Mouse (Mus musculus) skeletal muscle tissue, adult 2 months (tissue): ENCODE results near the gene Gm45062.
"Not testable (repeated sequence)": the region's sequence is repeated elsewhere in the genome, so short reads cannot be mapped to it uniquely, and the experiment has no call there.

Source experiments
- DNase-seq: peaks from one replicate; pipeline ENCODE4 v3.0.0-alpha.2; 2012; ENCODE audit warnings: low read depth, low spot score

Gene Gm45062

DNA sequence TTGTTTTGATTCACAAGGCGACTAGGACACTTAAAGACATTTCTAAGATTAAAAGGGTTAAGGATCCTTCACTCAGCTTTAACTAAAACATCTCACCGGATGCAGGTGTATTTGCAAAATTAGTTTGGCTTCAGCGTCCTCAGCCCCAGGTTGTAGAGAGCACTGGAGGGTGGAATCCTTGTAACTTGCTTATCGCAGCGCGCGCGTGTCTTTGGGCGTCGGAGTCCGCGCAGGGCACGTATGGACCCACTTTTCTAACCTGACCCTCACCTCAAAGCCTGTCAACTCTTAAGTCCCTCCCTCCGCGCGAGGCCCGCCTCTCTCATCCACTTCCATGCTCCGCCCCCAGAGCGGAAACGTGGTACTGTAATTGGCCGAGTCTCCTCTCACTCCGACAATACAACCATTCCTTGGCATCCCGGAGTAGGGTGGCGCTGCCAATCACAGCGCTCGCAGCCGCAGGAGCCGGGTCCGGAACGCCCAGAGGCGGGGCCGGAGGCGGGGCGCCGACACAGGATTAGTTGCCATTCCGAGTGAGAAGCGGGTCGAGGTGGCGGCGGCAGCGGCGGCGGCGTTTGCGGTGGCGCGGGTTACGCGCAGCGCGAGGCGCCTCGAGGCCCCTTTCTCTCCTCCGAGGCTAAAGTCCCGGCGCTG lies 249.8 kb downstream of the Gm45062 start:
- DNase-seq, result peak; percentile 97

DNA sequence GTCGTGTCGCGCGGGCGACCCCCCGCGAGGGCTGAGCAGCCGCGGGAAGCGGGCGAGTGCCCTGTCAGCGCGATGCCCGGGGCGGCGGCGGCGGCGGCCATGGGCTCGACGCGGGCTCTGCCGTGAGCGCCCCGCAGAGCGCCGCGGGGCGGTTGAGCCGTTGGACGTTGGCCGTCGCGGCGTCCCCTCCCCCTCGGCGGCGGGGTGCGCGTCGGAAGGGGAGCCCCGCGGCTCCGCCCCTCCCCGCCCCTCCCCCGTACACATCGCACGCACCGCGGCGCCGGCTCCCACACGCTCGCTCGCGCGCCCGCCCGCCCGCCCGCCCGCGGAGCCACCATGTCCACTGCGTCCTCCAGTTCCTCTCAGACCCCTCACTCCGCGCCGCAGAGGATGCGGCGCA lies 250.3 kb downstream of the Gm45062 start, which contains the start of gene Glcci1:
TSS of gene Glcci1 (plus strand) at position 50 of the 400 bp plus-strand sequence.
- peak; percentile 46 for DNase-seq

DNA sequence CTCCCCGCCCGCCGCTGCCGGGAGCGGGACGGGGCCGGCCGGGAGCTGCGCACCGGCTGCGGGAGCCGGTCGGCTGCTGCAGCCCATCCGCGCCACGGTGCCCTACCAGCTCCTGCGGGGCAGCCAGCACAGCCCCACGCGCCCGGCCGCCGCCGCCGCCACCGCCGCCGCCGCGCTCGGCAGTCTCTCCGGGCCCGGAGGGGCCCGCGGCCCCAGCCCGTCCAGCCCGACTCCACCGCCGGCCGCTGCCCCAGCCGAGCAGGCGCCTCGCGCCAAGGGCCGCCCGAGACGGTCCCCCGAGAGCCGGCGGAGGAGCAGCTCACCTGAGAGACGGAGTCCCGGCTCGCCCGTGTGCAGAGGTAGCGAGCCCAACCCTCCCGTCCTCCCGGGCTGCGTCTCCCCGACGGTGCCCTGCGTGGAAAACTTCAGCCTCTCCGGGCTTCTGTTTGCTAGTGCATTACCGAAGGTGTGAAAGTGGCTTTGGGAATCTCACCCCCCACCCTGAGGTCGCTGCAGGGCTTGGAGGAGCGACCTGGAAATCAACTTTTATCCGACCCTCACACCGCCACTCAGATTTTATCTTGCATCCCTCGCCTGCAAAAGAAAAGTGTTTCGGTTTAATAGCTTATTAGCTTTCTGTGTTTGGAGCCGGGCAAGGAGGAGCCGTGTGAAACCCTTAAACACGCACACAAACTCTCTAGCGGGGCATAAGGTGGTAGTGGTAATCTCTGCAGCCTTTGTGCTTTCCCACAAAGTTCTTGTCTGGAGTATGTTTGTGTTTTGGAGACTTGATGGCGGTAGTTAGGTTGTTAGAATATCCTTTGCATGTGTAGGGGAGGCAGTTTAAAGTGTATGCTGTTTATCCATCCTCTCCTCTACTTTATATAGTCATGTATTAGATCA lies 251.0 kb downstream of the Gm45062 start:
- DNase-seq, result no peak

DNA sequence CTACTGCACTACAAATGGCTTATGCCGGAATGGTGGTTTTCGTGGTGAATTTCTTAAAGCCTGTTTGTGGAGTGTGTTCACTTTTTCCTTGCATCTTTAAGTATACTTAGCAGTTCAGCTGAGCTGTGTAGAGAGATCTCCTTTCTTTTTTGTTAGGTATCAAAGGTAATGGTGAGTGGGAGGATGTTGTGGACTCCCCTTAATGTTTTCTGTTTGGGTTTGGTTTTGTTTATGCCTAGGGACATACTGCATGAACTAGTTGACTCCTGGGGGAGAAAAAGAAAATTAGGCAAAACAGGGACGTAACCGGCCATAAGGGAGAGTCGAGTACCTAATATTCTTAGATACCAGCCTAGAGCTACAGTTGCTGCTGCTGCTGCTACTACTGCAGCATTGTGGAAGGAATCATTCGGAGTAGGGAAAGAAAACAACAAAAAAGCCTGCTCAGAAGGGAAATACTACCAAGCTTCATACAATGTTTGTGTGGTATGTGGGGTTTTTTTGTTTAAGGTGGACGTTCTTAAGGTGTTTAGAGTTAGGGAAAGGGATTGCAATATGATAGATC lies 251.7 kb downstream of the Gm45062 start:
- DNase-seq, result no peak

DNA sequence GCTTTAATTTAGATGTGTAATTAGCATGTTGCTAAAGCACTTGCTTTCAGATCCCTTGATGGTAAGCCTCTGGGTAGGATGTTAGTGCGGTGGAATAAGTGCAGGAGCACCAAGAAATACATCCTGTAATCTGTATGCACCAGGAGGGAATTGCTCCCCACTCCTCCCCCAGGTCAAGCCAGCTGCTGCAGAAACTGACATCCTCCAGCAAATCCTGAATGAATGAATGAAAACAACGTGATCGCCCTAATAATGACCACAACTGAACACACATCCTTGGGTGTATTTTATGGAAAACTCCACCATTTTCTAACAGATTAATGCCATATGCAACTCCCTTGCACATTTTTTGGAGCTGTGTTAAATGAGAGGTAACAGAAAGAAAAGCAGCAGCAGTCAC lies 252.2 kb downstream of the Gm45062 start:
- no peak for DNase-seq

DNA sequence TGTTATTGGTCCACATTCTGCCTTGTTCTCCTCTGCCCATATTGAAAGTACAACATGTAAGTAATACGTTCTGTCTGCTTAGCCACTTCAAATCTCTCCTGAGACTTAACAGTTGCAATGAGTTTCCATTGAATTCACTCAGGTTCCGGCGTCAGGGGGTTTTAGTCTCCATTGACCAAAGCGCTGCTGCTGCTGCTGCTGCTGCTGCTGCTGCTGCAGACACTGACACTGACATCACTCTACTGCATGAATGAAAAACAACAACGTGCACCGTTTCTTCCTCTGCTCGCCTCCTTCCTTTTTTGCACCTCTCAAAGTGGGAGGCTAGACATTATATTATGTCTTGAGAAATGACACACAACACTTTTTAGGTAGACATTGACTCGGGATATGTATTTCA lies 253.2 kb downstream of the Gm45062 start:
- no peak for DNase-seq

DNA sequence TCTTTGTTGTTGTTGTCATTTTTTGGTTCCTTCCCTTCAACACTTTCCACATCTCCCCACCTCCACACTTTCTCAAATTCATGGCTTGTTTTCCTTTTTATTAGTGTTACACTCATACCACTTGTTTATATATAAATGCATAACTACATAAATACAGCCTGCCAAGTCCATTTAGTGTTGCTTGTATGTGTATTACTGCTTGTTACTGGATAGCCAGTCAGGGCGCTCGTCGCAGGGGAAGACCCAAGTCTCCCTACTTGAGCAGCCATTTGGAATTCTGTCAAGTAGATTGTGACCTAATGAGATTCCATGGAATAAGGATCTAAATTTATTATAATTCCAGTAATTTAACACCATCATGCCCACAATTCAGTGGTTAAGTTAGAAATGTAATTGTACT lies 260.4 kb downstream of the Gm45062 start:
- no peak for DNase-seq

DNA sequence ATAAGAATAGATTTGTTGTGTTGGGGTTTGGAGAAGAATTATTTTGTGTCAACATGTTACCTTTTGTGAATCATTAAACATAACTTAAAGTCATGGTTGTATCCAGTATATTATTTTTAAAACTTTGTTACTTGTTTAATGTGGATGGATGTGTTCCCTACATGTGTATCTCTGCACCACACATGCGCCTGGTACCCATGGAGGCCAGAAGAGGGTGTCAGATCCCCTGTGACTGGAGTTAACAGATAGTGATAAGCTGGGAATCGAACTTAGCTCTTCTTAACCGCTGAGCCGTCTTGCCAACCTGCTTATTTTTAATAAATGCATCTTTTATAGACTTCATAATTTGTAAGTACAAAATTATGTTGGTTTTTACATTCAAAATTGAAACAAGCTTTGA lies 262.0 kb downstream of the Gm45062 start:
- no peak for DNase-seq

DNA sequence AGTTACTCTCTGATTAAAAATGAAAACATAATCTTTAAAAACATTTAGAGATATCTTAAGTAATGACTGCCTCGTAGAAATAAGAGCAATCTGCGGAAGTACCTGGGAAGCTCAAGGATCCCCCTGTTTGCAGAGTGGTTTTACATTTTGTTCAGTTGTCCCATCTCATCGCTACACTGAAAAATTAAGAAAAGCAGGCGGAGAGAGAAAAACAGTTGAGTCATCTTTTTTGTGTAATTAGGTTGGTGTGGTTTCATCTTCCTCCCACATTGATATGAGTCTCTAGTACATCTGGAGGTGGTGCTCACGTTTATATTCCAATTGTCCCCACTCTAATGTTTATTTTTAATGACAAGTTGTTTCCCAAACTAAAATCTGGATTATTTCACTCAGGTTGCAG lies 265.5 kb downstream of the Gm45062 start:
- DNase-seq, result no peak

DNA sequence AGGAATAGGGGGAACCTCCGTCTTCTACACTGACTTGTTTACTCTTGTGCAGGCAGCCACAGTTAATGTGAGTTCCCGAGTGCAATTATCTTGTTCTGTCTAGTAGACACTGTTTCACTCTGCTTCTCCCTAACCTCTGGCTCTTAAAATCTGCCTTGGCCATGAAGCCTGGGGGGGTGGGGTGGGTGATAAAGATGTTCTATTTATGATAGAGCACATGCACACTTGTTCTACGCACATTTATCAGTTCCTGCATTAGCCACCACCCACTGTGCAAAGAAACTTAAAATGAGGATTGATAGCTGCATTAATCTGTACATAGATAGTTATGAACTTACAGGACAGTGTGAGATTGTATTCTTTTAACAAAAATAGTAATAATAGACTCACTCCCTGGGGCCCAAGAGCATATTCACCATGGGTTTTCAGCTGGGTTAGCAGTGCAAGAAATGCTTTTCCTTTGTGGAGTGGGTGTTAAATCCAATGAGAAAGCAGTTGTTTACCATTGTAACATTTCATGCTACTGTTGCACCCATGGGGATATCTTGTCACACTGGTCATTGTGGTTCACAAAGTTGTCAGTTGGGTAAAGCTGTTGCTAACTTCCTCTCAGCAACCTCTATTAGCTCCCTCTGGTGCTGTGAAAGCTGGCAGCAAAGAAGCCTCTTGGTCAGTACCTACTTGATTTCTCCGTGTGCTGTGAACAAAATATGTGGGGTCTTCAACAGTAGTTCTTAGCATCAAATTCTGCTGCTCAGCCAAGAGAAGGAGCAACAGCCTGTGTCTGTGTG lies 272.0 kb downstream of the Gm45062 start:
- DNase-seq, result no peak

DNA sequence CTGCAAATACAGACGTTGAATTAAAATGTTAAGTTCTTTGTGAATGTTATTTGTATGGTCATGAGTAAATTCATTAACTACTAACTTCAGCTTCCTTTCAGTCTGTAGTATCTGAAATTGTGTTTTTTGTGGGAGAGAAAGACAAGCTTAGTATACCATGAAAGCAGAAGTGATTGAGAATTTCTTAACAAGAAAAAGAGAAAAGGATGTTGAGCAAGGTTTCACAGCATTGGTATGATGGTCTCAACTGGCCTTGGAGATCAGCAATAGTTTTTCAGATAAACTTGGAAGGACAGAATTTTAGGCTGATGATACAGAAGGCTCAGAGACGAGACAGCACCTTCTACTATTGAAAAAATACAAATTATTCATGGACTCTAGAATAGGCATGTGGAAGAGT lies 277.7 kb downstream of the Gm45062 start:
- DNase-seq, result no peak

DNA sequence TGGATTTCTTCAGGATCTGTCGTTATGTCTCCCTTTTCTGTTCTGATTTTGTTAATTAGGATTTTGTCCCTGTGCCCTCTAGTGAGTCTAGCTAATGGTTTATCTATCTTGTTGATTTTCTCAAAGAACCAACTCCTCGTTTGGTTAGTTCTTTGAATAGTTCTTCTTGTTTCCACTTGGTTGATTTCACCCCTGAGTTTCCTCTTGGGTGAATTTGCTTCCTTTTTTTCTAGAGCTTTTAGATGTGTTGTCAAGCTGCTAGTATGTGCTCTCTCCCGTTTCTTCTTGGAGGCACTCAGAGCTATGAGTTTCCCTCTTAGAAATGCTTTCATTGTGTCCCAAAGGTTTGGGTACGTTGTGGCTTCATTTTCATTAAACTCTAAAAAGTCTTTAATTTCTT lies 282.3 kb downstream of the Gm45062 start:
- DNase-seq, result not testable (repeated sequence)

DNA sequence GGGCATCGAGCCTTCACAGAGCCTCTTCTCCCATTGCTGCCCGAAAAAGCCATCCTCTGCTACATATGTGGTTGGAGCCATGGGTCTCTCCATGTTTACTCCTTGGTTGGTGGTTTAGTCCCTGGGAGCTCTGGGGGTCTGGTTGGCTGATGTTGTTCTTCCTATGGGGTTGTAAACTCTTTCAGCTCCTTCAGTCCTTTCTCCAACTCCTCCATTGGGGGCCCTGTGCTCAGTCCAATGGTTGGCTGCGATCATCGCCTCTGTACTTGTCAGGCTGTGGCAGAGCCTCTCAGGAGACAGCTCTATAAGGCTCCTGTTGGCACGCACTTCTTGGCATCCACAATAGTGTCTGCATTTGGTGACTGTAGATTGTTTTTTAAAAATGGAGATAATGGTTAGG lies 285.6 kb downstream of the Gm45062 start:
- DNase-seq, result no peak

DNA sequence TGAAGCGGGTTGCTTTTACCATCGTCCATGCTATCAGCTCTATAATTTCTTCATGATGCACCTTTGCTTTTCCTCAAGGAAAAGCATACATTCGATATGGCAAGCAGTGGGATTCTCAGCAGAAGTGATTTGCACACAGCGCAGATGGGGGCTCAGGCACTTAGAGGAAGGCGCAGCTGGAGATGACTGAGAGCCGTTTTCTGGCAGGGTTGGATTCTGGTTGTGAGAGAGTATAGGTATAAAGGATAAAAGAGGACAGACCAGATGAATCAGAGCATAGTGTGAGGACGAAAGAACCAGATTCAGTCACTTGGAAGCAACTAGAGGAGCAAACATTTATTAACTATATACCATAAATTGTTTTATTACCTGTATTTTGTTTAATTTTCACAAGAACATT lies 286.5 kb downstream of the Gm45062 start:
- no peak for DNase-seq

DNA sequence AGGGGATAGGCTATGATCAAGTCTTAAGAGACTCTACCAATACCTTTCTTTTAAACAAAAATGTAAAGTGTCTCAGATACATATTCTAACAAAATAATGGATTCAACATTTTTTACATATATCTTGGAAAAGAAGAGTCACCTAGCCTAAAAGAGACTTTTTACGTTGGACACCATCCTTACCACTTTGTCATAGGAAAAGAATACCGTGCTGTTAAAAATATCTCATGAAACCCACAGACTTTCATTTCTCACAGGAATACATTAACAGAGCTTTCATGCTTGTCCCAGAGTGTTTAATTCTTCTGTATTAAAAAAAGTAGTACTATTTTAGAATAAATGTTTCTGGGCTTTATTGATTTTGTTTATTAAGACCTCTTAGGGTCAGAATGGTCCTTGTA lies 291.9 kb downstream of the Gm45062 start:
- no peak for DNase-seq

DNA sequence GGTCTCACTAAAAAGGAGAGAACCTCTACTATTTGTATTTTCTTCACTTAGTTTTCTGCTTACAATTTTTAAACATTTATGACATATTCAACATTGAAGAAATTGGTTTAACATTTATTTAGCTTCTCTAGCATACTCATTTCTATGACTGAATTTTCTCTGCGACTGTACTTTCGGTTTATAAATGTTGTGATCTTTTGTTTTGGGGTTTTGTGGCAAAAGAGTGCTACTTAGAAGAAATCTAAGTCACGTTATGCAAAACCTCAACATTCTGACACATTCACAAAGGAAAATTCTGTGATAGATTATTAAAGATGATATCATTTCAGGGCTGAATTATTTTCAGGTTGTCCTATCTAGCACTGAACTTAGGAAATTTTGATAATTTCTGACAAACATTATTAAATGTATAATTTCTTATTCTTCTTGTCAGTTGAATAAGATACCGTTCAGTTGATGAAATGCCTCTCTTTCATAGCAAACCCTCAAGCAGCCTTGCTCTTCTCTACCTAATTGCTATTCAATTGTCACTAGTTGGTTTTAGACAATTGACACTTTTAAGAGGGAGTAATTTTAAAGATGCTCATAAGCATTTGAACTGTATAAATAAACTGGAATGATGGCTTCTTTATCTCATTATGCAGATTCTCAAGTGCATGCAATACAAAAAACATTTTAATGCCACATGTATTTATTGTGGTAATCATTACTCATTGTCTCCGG lies 297.8 kb downstream of the Gm45062 start:
- no peak for DNase-seq

DNA sequence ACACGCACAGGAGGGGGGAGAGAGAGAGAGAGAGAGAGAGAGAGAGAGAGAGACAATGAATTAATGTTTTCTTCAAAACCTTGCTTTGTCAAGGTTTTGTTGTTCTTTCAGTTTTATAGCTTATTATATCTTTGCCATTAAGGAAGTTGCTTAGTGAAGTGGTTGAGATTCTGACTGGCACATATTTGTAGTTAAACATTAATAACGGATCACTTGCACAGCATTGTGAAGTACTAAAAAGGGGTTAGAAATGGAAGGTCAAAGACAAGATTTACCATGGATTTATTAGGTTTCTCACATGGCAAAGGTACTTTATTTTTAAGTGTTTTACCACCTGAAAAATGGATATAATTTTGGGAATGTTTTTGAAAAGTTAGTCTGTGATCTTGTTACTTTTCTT lies 301.4 kb downstream of the Gm45062 start:
- no peak for DNase-seq

DNA sequence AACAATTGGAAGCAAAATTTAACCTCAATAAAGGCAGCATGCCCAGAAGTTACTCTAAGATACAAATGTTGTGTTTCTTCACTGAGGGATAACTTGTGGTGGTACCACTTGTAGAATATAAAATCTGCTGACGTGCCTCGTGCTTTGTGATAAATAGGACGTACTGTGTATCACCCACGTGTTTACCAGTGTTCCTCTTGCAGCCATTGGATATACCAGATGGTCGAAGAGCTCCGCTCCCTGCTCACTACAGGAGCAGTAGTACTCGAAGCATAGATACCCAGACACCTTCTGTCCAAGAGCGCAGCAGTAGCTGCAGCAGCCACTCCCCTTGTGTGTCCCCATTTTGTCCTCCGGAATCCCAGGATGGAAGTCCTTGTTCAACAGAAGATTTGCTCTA lies 323.1 kb downstream of the Gm45062 start:
- DNase-seq, result no peak

DNA sequence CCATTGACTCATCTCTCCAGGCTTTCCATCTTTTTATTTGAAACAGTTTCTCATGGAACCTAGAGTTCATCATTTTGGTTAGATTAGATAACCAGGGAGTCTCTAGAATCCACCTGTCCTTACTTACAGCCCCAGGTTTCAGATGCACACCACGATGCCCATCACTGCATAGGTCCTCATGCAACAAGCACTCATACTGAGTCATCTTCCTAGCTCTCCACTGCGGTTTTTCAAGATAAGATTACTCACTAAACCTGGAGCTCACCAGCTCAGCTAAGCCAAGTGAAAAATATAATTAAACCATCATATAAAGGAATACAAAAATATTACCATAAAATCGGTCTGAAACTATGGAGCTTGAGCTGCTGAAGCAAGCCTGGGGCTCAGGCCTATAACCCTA lies 324.6 kb downstream of the Gm45062 start:
- DNase-seq, result no peak

DNA sequence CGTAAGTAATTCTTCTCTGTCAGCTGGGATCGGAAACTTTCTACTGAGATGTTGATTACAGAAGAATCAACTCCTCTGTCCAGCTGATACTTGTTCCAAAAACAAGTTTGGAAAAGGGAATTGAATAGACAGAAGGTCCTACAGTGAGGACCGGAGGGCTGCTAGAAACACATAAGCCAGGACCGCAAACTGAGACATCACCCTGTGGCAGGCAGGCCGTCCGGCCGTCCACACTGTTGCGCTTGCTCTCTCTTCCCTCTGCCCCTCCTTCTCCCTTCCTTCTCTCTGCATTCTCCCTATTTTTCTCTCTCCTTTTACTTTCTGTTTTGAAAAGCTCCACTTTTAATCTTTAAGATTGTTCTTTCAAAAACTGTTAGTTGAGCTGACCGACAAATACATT lies 332.4 kb downstream of the Gm45062 start:
- DNase-seq, result no peak

DNA sequence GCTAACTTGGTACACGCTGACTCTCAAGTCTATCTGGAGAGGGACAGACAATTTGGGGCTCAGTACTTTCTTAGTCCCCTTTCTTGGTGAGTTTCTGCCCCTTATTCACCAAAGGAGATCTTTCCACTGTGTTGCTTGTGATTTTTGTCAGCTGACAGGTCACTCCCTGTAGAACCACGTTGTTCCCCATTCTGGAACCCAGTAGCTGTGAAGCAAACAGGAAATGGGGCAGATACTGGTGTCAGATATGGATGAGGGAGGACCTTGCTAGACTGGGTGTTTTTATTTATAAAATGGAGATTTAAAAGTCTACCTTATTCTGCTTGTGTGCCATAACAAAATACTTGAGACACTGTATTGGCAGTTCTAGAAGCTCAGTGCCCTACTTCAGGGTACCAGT lies 358.1 kb downstream of the Gm45062 start:
- no peak for DNase-seq
